Mouse (Mus musculus): ENCODE results near the gene Setd4. TPM values are rescaled to one million over a fixed set of nuclear protein-coding genes. Genes with fewer than 3 reads are reported as not detected.

Setd4 gene
- polyA plus RNA-seq, 1 experiment from 2014 or later: 12.3 TPM

DNA sequence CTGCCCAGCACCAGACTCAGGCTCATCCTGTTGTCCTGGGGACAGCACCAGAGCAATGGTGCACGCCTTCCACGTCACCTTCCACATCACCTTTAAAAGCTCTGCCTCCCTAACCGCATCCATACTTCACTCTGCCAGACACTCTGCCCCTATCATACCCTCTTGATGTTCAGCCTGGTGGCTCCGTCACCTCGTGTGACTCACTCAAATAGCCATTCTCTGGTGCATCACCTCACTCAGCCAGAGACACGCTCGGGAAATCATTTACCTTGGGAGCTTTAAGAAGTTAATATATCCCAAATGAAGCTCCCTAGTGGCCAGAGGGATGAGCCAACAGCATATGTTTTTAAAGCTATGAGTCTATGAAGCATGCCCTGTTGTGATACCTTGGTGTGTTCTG, 7.1 kb downstream of the Setd4 start:
- WGBS: 90% methylated on average over 7 of the region's 7 CpGs
- Histone ChIP-seq H3K4me2 (ENCODE audit: low read depth, low read length) (no peak overlapping the region), H3K4me3 (ENCODE audit: low read depth, low read length) (no peak overlapping the region), H3K9me3 (ENCODE audit: control insufficient read depth, low read length) (no peaks in the 10 kb centered on the region), H3K36me3 (ENCODE audit: control insufficient read depth, insufficient read depth, low read length) (0 out of 2 replicates have a peak, but pooled peaks cover 7% of the 10 kb centered on the region), H3K9ac (replicated peaks; ENCODE audit: low read depth, low read length) (no peak overlapping the region), H3K27me3 (ENCODE audit: control insufficient read depth, insufficient read depth, low read length) (no peaks in the 10 kb centered on the region), H3K27ac (ENCODE audit: low read depth, low read length) (no peak overlapping the region), H3K4me1 (ENCODE audit: control insufficient read depth, insufficient read depth, low read length) (no peaks in the 10 kb centered on the region)
- no peak for ATAC-seq (ENCODE audit: low read depth)

GRCm38 (mm10) chr16:93595766-93596165, 8.1 kb downstream of the Setd4 start:
- Histone ChIP-seq H3K27ac (ENCODE audit: low read depth, low read length) (no peak overlapping the region), H3K4me2 (ENCODE audit: low read depth, low read length) (no peak overlapping the region), H3K4me1 (ENCODE audit: control insufficient read depth, insufficient read depth, low read length) (no peaks in the 10 kb centered on the region), H3K36me3 (ENCODE audit: control insufficient read depth, insufficient read depth, low read length) (0 out of 2 replicates have a peak, but pooled peaks cover 10% of the 10 kb centered on the region), H3K4me3 (ENCODE audit: low read depth, low read length) (no peak overlapping the region), H3K27me3 (ENCODE audit: control insufficient read depth, insufficient read depth, low read length) (no peaks in the 10 kb centered on the region), H3K9me3 (ENCODE audit: control insufficient read depth, low read length) (no peaks in the 10 kb centered on the region), H3K9ac (replicated peaks; ENCODE audit: low read depth, low read length) (no peak overlapping the region)
- ATAC-seq (ENCODE audit: low read depth): no peak
- whole genome bisulfite sequencing: 95% methylated on average over 5 of the region's 5 CpGs

- WGBS: 97% methylated on average over 10 of the region's 10 CpGs
- Histone ChIP-seq H3K36me3 (ENCODE audit: control insufficient read depth, insufficient read depth, low read length) (0 out of 2 replicates have a peak, but pooled peaks cover 10% of the 10 kb centered on the region), H3K27ac (ENCODE audit: low read depth, low read length) (no peak overlapping the region), H3K4me3 (ENCODE audit: low read depth, low read length) (no peak overlapping the region), H3K9ac (replicated peaks; ENCODE audit: low read depth, low read length) (no peak overlapping the region), H3K27me3 (ENCODE audit: control insufficient read depth, insufficient read depth, low read length) (no peaks in the 10 kb centered on the region), H3K4me1 (ENCODE audit: control insufficient read depth, insufficient read depth, low read length) (no peaks in the 10 kb centered on the region), H3K9me3 (ENCODE audit: control insufficient read depth, low read length) (no peaks in the 10 kb centered on the region), H3K4me2 (ENCODE audit: low read depth, low read length) (no peak overlapping the region)
- no peak for ATAC-seq (ENCODE audit: low read depth)
Measured at GRCm38 (mm10) chr16:93594448-93594847, 9.4 kb downstream of the Setd4 start.

GRCm38 (mm10) chr16:93593406-93593805, 10.5 kb downstream of the Setd4 start:
- Histone ChIP-seq H3K9ac (replicated peaks; ENCODE audit: low read depth, low read length) (no peak overlapping the region), H3K4me3 (ENCODE audit: low read depth, low read length) (no peak overlapping the region), H3K9me3 (ENCODE audit: control insufficient read depth, low read length) (no peaks in the 10 kb centered on the region), H3K4me2 (ENCODE audit: low read depth, low read length) (no peak overlapping the region), H3K27ac (ENCODE audit: low read depth, low read length) (no peak overlapping the region), H3K4me1 (ENCODE audit: control insufficient read depth, insufficient read depth, low read length) (no peaks in the 10 kb centered on the region), H3K27me3 (ENCODE audit: control insufficient read depth, insufficient read depth, low read length) (no peaks in the 10 kb centered on the region), H3K36me3 (ENCODE audit: control insufficient read depth, insufficient read depth, low read length) (0 out of 2 replicates have a peak, but pooled peaks cover 10% of the 10 kb centered on the region)
- ATAC-seq (ENCODE audit: low read depth): no peak
- WGBS: 90% methylated on average over 8 of the region's 8 CpGs

- Histone ChIP-seq H3K4me2 (ENCODE audit: low read depth, low read length) (no peak overlapping the region), H3K36me3 (ENCODE audit: control insufficient read depth, insufficient read depth, low read length) (0 out of 2 replicates have a peak, but pooled peaks cover 10% of the 10 kb centered on the region), H3K9me3 (ENCODE audit: control insufficient read depth, low read length) (no peaks in the 10 kb centered on the region), H3K27me3 (ENCODE audit: control insufficient read depth, insufficient read depth, low read length) (no peaks in the 10 kb centered on the region), H3K9ac (replicated peaks; ENCODE audit: low read depth, low read length) (no peak overlapping the region), H3K4me1 (ENCODE audit: control insufficient read depth, insufficient read depth, low read length) (no peaks in the 10 kb centered on the region), H3K4me3 (ENCODE audit: low read depth, low read length) (no peak overlapping the region), H3K27ac (ENCODE audit: low read depth, low read length) (no peak overlapping the region)
- WGBS: 97% methylated on average over 3 of the region's 3 CpGs
- ATAC-seq (ENCODE audit: low read depth): no peak
Measured at GRCm38 (mm10) chr16:93592711-93593110, 11.2 kb downstream of the Setd4 start.

GRCm38 (mm10) chr16:93591450-93592430, 12.1 kb downstream of the Setd4 start:
- no peak overlapping the region for H3K4me3 ChIP-seq (ENCODE audit: low read depth, low read length)
- no peaks in the 10 kb centered on the region for H3K27me3 ChIP-seq (ENCODE audit: control insufficient read depth, insufficient read depth, low read length)
- H3K9ac ChIP-seq (replicated peaks; ENCODE audit: low read depth, low read length): no peak overlapping the region
- 0 out of 2 replicates have a peak, but pooled peaks cover 10% of the 10 kb centered on the region for H3K36me3 ChIP-seq (ENCODE audit: control insufficient read depth, insufficient read depth, low read length)
- no peak for ATAC-seq (ENCODE audit: low read depth)
- WGBS: 91% methylated on average over 20 of the region's 20 CpGs
- no peaks in the 10 kb centered on the region for H3K9me3 ChIP-seq (ENCODE audit: control insufficient read depth, low read length)
- H3K4me1 ChIP-seq (ENCODE audit: control insufficient read depth, insufficient read depth, low read length): no peaks in the 10 kb centered on the region
- H3K4me2 ChIP-seq (ENCODE audit: low read depth, low read length): no peak overlapping the region
- H3K27ac ChIP-seq (ENCODE audit: low read depth, low read length): no peak overlapping the region

- Histone ChIP-seq H3K9ac (replicated peaks; ENCODE audit: low read depth, low read length) (no peak overlapping the region), H3K4me1 (ENCODE audit: control insufficient read depth, insufficient read depth, low read length) (no peaks in the 10 kb centered on the region), H3K36me3 (ENCODE audit: control insufficient read depth, insufficient read depth, low read length) (peaks cover 14% of the 10 kb centered on the region; the same call in 1 of the 2 replicates), H3K27me3 (ENCODE audit: control insufficient read depth, insufficient read depth, low read length) (no peaks in the 10 kb centered on the region), H3K4me3 (ENCODE audit: low read depth, low read length) (no peak overlapping the region), H3K4me2 (ENCODE audit: low read depth, low read length) (no peak overlapping the region), H3K9me3 (ENCODE audit: control insufficient read depth, low read length) (no peaks in the 10 kb centered on the region), H3K27ac (ENCODE audit: low read depth, low read length) (no peak overlapping the region)
- no peak for ATAC-seq (ENCODE audit: low read depth)
- WGBS: 96% methylated on average over 15 of the region's 15 CpGs
Measured at GRCm38 (mm10) chr16:93590915-93591314, 12.9 kb downstream of the Setd4 start.

- WGBS: 62% methylated on average over 4 of the region's 4 CpGs
- Histone ChIP-seq H3K9ac (replicated peaks; ENCODE audit: low read depth, low read length) (no peak overlapping the region), H3K27ac (ENCODE audit: low read depth, low read length) (no peak overlapping the region), H3K9me3 (ENCODE audit: control insufficient read depth, low read length) (no peaks in the 10 kb centered on the region), H3K4me1 (ENCODE audit: control insufficient read depth, insufficient read depth, low read length) (no peaks in the 10 kb centered on the region), H3K4me3 (ENCODE audit: low read depth, low read length) (no peak overlapping the region), H3K4me2 (ENCODE audit: low read depth, low read length) (no peak overlapping the region), H3K27me3 (ENCODE audit: control insufficient read depth, insufficient read depth, low read length) (no peaks in the 10 kb centered on the region), H3K36me3 (ENCODE audit: control insufficient read depth, insufficient read depth, low read length) (peaks cover 22% of the 10 kb centered on the region)
- no peak for ATAC-seq (ENCODE audit: low read depth)
Measured at GRCm38 (mm10) chr16:93588281-93588680, 15.6 kb downstream of the Setd4 start.

DNA sequence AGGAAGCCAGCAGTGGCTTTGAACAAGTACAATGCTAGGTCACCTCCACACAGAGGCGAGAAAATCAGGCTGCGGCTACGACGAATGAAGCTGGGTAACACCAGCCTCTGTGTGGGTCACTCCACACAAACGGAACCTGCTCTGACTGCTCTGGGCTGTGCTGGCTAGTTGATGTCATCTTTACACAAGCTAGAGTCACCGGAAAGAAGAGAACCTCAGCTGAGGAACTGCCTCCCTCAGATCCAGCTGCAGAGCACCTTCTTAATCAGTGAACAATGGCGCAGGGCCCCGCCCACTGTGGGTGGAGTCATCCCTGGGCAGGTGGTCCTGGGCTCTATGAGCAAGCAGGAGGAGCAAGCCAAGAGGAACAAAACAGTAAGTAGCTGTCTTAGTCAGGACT, 17.5 kb downstream of the Setd4 start:
- Histone ChIP-seq H3K9me3 (ENCODE audit: control insufficient read depth, low read length) (no peaks in the 10 kb centered on the region), H3K27ac (ENCODE audit: low read depth, low read length) (no peak overlapping the region), H3K4me2 (ENCODE audit: low read depth, low read length) (no peak overlapping the region), H3K4me3 (ENCODE audit: low read depth, low read length) (no peak overlapping the region), H3K27me3 (ENCODE audit: control insufficient read depth, insufficient read depth, low read length) (no peaks in the 10 kb centered on the region), H3K9ac (replicated peaks; ENCODE audit: low read depth, low read length) (no peak overlapping the region), H3K36me3 (ENCODE audit: control insufficient read depth, insufficient read depth, low read length) (peaks cover 22% of the 10 kb centered on the region), H3K4me1 (ENCODE audit: control insufficient read depth, insufficient read depth, low read length) (no peaks in the 10 kb centered on the region)
- no peak for ATAC-seq (ENCODE audit: low read depth)
- WGBS: 66% methylated on average over 8 of the region's 8 CpGs
